Mouse (Mus musculus) MEL (cell line): ENCODE results near the gene Thbs2. TPM values are rescaled to one million over a fixed set of nuclear protein-coding genes. Genes with fewer than 3 reads are reported as not detected.

Source experiments
- DNase-seq: peaks from one replicate; pipeline ENCODE4 v3.0.0; 2011; ENCODE audit warnings: low read depth, low spot score
- H3K27ac ChIP-seq: 2 replicates; pipeline ENCODE4 v1.5.1; 2012; ENCODE audit warnings: low read depth, mild to moderate bottlenecking, control low read depth, low read length, moderate library complexity; ENCODE audit not compliant: control insufficient read depth
- H3K27me3 ChIP-seq, 2 experiments: fragments of 150-350 bp in 1 of 2; sonication (generic) in 1 of 2; 2 replicates each; pipeline ENCODE4 v1.6.1; 2012; ENCODE audit warnings: low read length in 2 of 2, mild to moderate bottlenecking in 2 of 2, improper control_type of control experiment in 1 of 2, moderate library complexity in 1 of 2; ENCODE audit not compliant: insufficient read depth in 2 of 2, control insufficient read depth in 1 of 2
- H3K36me3 ChIP-seq, 2 experiments: 2 replicates each; pipeline ENCODE4 v1.6.1; 2012 to 2014; ENCODE audit warnings: low read length in 2 of 2, improper control_type of control experiment in 1 of 2, inconsistent platforms in 1 of 2, mild to moderate bottlenecking in 1 of 2; ENCODE audit not compliant: insufficient read depth in 2 of 2, control insufficient read depth in 1 of 2
- H3K4me1 ChIP-seq, 2 experiments: fragments of 150-350 bp in 1 of 2; sonication (generic) in 1 of 2; 2 replicates each; pipeline ENCODE4 v1.6.1; 2012; ENCODE audit warnings: low read length in 2 of 2, improper control_type of control experiment in 1 of 2, mild to moderate bottlenecking in 1 of 2; ENCODE audit not compliant: insufficient read depth in 2 of 2, control insufficient read depth in 1 of 2
- H3K4me3 ChIP-seq, 2 experiments: fragments of 150-350 bp in 1 of 2; sonication (generic) in 1 of 2; 2 replicates each; pipeline ENCODE4 v1.5.1; 2012; ENCODE audit warnings: low read depth in 2 of 2, low read length in 2 of 2, mild to moderate bottlenecking in 2 of 2, moderate library complexity in 2 of 2, control low read depth in 1 of 2, improper control_type of control experiment in 1 of 2; ENCODE audit not compliant: control insufficient read depth in 1 of 2, insufficient read depth in 1 of 2
- H3K79me2 ChIP-seq: 2 replicates; pipeline ENCODE4 v1.6.1; 2012; ENCODE audit warnings: mild to moderate bottlenecking, low read length, moderate library complexity; ENCODE audit not compliant: control insufficient read depth, poor library complexity, insufficient read depth
- H3K9ac ChIP-seq: 2 replicates; pipeline ENCODE4 v1.6.1; 2012; ENCODE audit warnings: low read depth, mild to moderate bottlenecking, control low read depth, low read length, moderate library complexity; ENCODE audit not compliant: control insufficient read depth, poor library complexity, severe bottlenecking
- H3K9me3 ChIP-seq: fragments of 150-350 bp; sonication (generic); replicated peaks from 2 replicates; pipeline ENCODE4 v1.6.1; 2012; ENCODE audit warnings: mild to moderate bottlenecking, low read length, improper control_type of control experiment, moderate library complexity; ENCODE audit not compliant: insufficient read depth
- BHLHE40 ChIP-seq: IDR thresholded peaks from 2 replicates; pipeline ENCODE4 v1.6.1; 2012; ENCODE audit warnings: low read depth, mild to moderate bottlenecking, inconsistent platforms, low read length, improper control_type of control experiment, borderline replicate concordance
- CHD2 ChIP-seq: IDR thresholded peaks from 2 replicates; pipeline ENCODE4 v1.6.1; 2011; ENCODE audit warnings: low read length, improper control_type of control experiment
- CTCF ChIP-seq, 3 experiments: IDR thresholded peaks in 2 of 3; conservative IDR thresholded peaks in 1 of 3; 2 replicates each; pipeline ENCODE4 v1.5.1; 2011 to 2012; ENCODE audit warnings: low read length in 3 of 3, low read depth in 2 of 3, mild to moderate bottlenecking in 2 of 3, improper control_type of control experiment in 1 of 3, inconsistent platforms in 1 of 3, mixed read lengths in 1 of 3, moderate library complexity in 1 of 3; ENCODE audit not compliant: control insufficient read depth in 1 of 3, insufficient read depth in 1 of 3, poor library complexity in 1 of 3, severe bottlenecking in 1 of 3
- E2F4 ChIP-seq: IDR thresholded peaks from 2 replicates; pipeline ENCODE4 v1.6.1; 2011; ENCODE audit warnings: low read depth, low read length, improper control_type of control experiment, borderline replicate concordance
- ELF1 ChIP-seq: IDR thresholded peaks from 2 replicates; pipeline ENCODE4 v1.6.1; 2014; ENCODE audit warnings: low read depth, mild to moderate bottlenecking, inconsistent platforms, low read length, improper control_type of control experiment, moderate library complexity
- EP300 ChIP-seq, 2 experiments: IDR thresholded peaks; 2 replicates each; pipeline ENCODE4 v1.6.1; 2011; ENCODE audit warnings: improper control_type of control experiment in 2 of 2, low read length in 2 of 2, low read depth in 1 of 2, mild to moderate bottlenecking in 1 of 2
- ETS1 ChIP-seq: IDR thresholded peaks from 2 replicates; pipeline ENCODE4 v1.6.1; 2012; ENCODE audit warnings: low read depth, mild to moderate bottlenecking, inconsistent platforms, low read length, improper control_type of control experiment, moderate library complexity
- KAT2A ChIP-seq: conservative IDR thresholded peaks from 2 replicates; pipeline ENCODE4 v1.6.1; 2012; ENCODE audit warnings: low read depth, low read length, improper control_type of control experiment, inconsistent platforms
- MAX ChIP-seq: IDR thresholded peaks from 2 replicates; pipeline ENCODE4 v1.6.1; 2011; ENCODE audit warnings: low read length, improper control_type of control experiment
- MXI1 ChIP-seq: IDR thresholded peaks from 2 replicates; pipeline ENCODE4 v1.6.1; 2011; ENCODE audit warnings: mild to moderate bottlenecking, low read depth, low read length, improper control_type of control experiment
- MYC ChIP-seq: IDR thresholded peaks from 2 replicates; pipeline ENCODE4 v1.6.1; 2011; ENCODE audit warnings: low read depth, mild to moderate bottlenecking, low read length, improper control_type of control experiment, moderate library complexity
- NRF1 ChIP-seq: IDR thresholded peaks from 2 replicates; pipeline ENCODE4 v1.6.1; 2014; ENCODE audit warnings: low read depth, mild to moderate bottlenecking, inconsistent platforms, low read length, improper control_type of control experiment, moderate library complexity; ENCODE audit not compliant: poor library complexity, insufficient read depth, severe bottlenecking
- POLR2AphosphoS2 ChIP-seq: IDR thresholded peaks from 2 replicates; pipeline ENCODE4 v1.6.1; 2011; ENCODE audit warnings: low read length, improper control_type of control experiment
- POLR2AphosphoS5 ChIP-seq: IDR thresholded peaks from 2 replicates; pipeline ENCODE4 v1.6.1; 2012; ENCODE audit warnings: low read depth, borderline replicate concordance, mild to moderate bottlenecking, inconsistent platforms, low read length, moderate library complexity, mixed read lengths
- RAD21 ChIP-seq: IDR thresholded peaks from 2 replicates; pipeline ENCODE4 v1.6.1; 2011; ENCODE audit warnings: mild to moderate bottlenecking, low read depth, low read length, improper control_type of control experiment
- SMC3 ChIP-seq: IDR thresholded peaks from 2 replicates; pipeline ENCODE4 v1.6.1; 2011; ENCODE audit warnings: low read depth, low read length, improper control_type of control experiment
- TAL1 ChIP-seq: IDR thresholded peaks from 2 replicates; pipeline ENCODE4 v1.6.1; 2012; ENCODE audit warnings: mild to moderate bottlenecking, inconsistent platforms, low read length, moderate library complexity, mixed read lengths
- USF2 ChIP-seq, 2 experiments: IDR thresholded peaks; 2 replicates each; pipeline ENCODE4 v1.6.1; 2011 to 2012; ENCODE audit warnings: improper control_type of control experiment in 2 of 2, low read length in 2 of 2, borderline replicate concordance in 1 of 2, inconsistent platforms in 1 of 2, low read depth in 1 of 2, mild to moderate bottlenecking in 1 of 2; ENCODE audit not compliant: insufficient read depth in 1 of 2
- ZKSCAN1 ChIP-seq: IDR thresholded peaks from 2 replicates; pipeline ENCODE4 v1.6.1; 2012; ENCODE audit warnings: low read depth, mild to moderate bottlenecking, inconsistent platforms, low read length, improper control_type of control experiment, moderate library complexity
- ZMIZ1 ChIP-seq: IDR thresholded peaks from 2 replicates; pipeline ENCODE4 v1.6.1; 2012; ENCODE audit warnings: low read depth, mild to moderate bottlenecking, inconsistent platforms, low read length, improper control_type of control experiment, moderate library complexity
- ZNF384 ChIP-seq: IDR thresholded peaks from 2 replicates; pipeline ENCODE4 v1.6.1; 2012; ENCODE audit warnings: low read depth, mild to moderate bottlenecking, inconsistent platforms, low read length, improper control_type of control experiment
- polyA plus RNA-seq, 2 experiments: library from polyadenylated mRNA; stranded (reverse) in 1 of 2; unstranded in 1 of 2; fragments of >175 nt in 1 of 2; fragments of >200 nt in 1 of 2; gene quantifications; 2 replicates each; pipeline versions ENCODE4 v1.2.1 to v1.2.4; 2012; ENCODE audit warnings: low replicate concordance in 2 of 2, low read depth in 1 of 2; ENCODE audit not compliant: insufficient read length in 2 of 2, insufficient read depth in 1 of 2, missing spikeins in 1 of 2
- total RNA-seq: library from RNA; depleted of rRNA; stranded (reverse); fragments of 300-350 nt; gene quantifications from 2 replicates; pipeline ENCODE4 v1.2.3, GENCODE M21; 2012; rRNA removed

Gene Thbs2
- not detected in 2 replicates for total RNA-seq
- not detected for polyA plus RNA-seq

GRCm38 (mm10) chr17:14693994-14694374 lies at the start of gene Thbs2:
Gene Thbs2 (minus strand): TSS chr17:14694235.
- H3K4me1 ChIP-seq = no peaks in the 10 kb centered on the region
- H3K4me3 ChIP-seq = no peak within 1 kb of the TSS
- H3K27me3 ChIP-seq = no peaks in the 10 kb centered on the region
- H3K36me3 ChIP-seq = no peaks in the 10 kb centered on the region
- H3K9ac ChIP-seq = no peak within 1 kb of the TSS
- no peaks in the 10 kb centered on the region for H3K79me2 ChIP-seq
- no peak for DNase-seq
- H3K9me3 ChIP-seq = no peaks in the 10 kb centered on the region
- no peak within 1 kb of the TSS for H3K27ac ChIP-seq
- TF ChIP-seq KAT2A (no peak), ETS1 (no peak), EP300 (IDR thresholded peaks at IDR 0.05; ENCODE audit: low read depth in 1 of 2, low read length in 2 of 2) (no peak), MAX (no peak), ZMIZ1 (no peak), POLR2AphosphoS5 (no peak), SMC3 (no peak), CTCF (IDR thresholded peaks at IDR 0.05 in 2 of 3, conservative IDR thresholded peaks at IDR 0.05 in 1 of 3; ENCODE audit: control insufficient read depth in 1 of 3, insufficient read depth in 1 of 3, low read depth in 2 of 3, low read length in 3 of 3, poor library complexity in 1 of 3, severe bottlenecking in 1 of 3) (no peak), MYC (no peak), E2F4 (no peak), ZNF384 (no peak), ZKSCAN1 (no peak), CHD2 (no peak), TAL1 (no peak), NRF1 (no peak), USF2 (IDR thresholded peaks at IDR 0.05; ENCODE audit: borderline replicate concordance in 1 of 2, insufficient read depth in 1 of 2, low read depth in 1 of 2, low read length in 2 of 2) (no peak), BHLHE40 (no peak), ELF1 (no peak)

- H3K4me1 ChIP-seq = no peaks in the 10 kb centered on the region
- no peak overlapping the region for H3K4me3 ChIP-seq
- H3K9me3 ChIP-seq = no peaks in the 10 kb centered on the region
- TF ChIP-seq MXI1 (no peak), MAX (no peak), EP300 (IDR thresholded peaks at IDR 0.05; ENCODE audit: low read depth in 1 of 2, low read length in 2 of 2) (no peak), KAT2A (no peak), RAD21 (no peak), MYC (no peak), POLR2AphosphoS2 (no peak), BHLHE40 (no peak)
- no peak overlapping the region for H3K27ac ChIP-seq
- no peaks in the 10 kb centered on the region for H3K79me2 ChIP-seq
- DNase-seq = no peak
- H3K9ac ChIP-seq = no peak overlapping the region
- no peaks in the 10 kb centered on the region for H3K36me3 ChIP-seq
- no peaks in the 10 kb centered on the region for H3K27me3 ChIP-seq
Observed at GRCm38 (mm10) chr17:14735493-14736004, 41.5 kb upstream of the Thbs2 start.
